Mouse (Mus musculus): ENCODE measurements at regions not wholly inside any gene's neighbourhood (a gene's known extent, or its start where the extent isn't known, plus 50 kb on each side); places are given as distances from the start of the nearest gene placed in this dataset.

- DNase-seq, result no peak
These were observed 231.2 kb upstream of the 4930535I16Rik start for GRCm38 (mm10) chr4:124149037-124149436.

- DNase-seq, result no peak
These were observed 229.5 kb upstream of the 4930535I16Rik start for GRCm38 (mm10) chr4:124147276-124147675.

- no peak for DNase-seq
These were observed 228.3 kb upstream of the 4930535I16Rik start for GRCm38 (mm10) chr4:124146135-124146534.

GRCm38 (mm10) chr4:124143630-124144029 is 225.8 kb upstream of the 4930535I16Rik start:
- no peak for DNase-seq

- DNase-seq, result no peak
These were observed 225.4 kb upstream of the 4930535I16Rik start for GRCm38 (mm10) chr4:124143226-124143625.

GRCm38 (mm10) chr4:124142083-124142482 is 224.3 kb upstream of the 4930535I16Rik start:
- DNase-seq, result peak; percentile 87

- DNase-seq, result peak; percentile 42
These were observed 217.3 kb upstream of the 4930535I16Rik start for GRCm38 (mm10) chr4:124135165-124135470.

GRCm38 (mm10) chr4:124134341-124135164 is 216.7 kb upstream of the 4930535I16Rik start:
- DNase-seq, result no peak

- DNase-seq, result no peak
These were observed 213.1 kb upstream of the 4930535I16Rik start for GRCm38 (mm10) chr4:124130946-124131345.

GRCm38 (mm10) chr4:124126258-124126657 is 208.4 kb upstream of the 4930535I16Rik start:
- DNase-seq, result no peak

GRCm38 (mm10) chr4:124120334-124120733 is 202.5 kb upstream of the 4930535I16Rik start:
- DNase-seq, result no peak

GRCm38 (mm10) chr4:124113856-124114345 is 196.1 kb upstream of the 4930535I16Rik start:
- no peak for DNase-seq

GRCm38 (mm10) chr4:124110705-124111104 is 192.9 kb upstream of the 4930535I16Rik start:
- no peak for DNase-seq

- DNase-seq, result no peak
These were observed 191.5 kb upstream of the 4930535I16Rik start for GRCm38 (mm10) chr4:124109371-124109770.

- peak; percentile 35 for DNase-seq
These were observed 184.9 kb upstream of the 4930535I16Rik start for GRCm38 (mm10) chr4:124102684-124103083.

GRCm38 (mm10) chr4:124086801-124087200 is 169.0 kb upstream of the 4930535I16Rik start:
- no peak for DNase-seq

GRCm38 (mm10) chr4:124086254-124086653 is 168.4 kb upstream of the 4930535I16Rik start:
- DNase-seq, result no peak

GRCm38 (mm10) chr4:124079603-124080002 is 161.8 kb upstream of the 4930535I16Rik start:
- DNase-seq, result no peak

- DNase-seq, result no peak
These were observed 157.7 kb upstream of the 4930535I16Rik start for GRCm38 (mm10) chr4:124075551-124075950.

GRCm38 (mm10) chr4:124073646-124074045 is 155.8 kb upstream of the 4930535I16Rik start:
- no peak for DNase-seq

- DNase-seq, result no peak
These were observed 146.8 kb upstream of the 4930535I16Rik start for GRCm38 (mm10) chr4:124064601-124065000.

GRCm38 (mm10) chr4:124063269-124064100 is 145.7 kb upstream of the 4930535I16Rik start:
- no peak for DNase-seq

- DNase-seq, result no peak
These were observed 139.8 kb upstream of the 4930535I16Rik start for GRCm38 (mm10) chr4:124057607-124058006.

Data from kidney, adult 18-20 months (tissue).